Mouse (Mus musculus) ES-Bruce4 (cell line): Measurements from ENCODE around the gene Mat2a. TPM values are rescaled to one million over a fixed set of nuclear protein-coding genes. Genes with fewer than 3 reads are reported as not detected.

Experiments used
- H3K27ac ChIP-seq: 2 replicates; pipeline ENCODE4 v1.5.1; 2012; ENCODE audit warnings: low read length, inconsistent platforms; ENCODE audit not compliant: insufficient read depth
- H3K27me3 ChIP-seq: 2 replicates; pipeline ENCODE4 v1.6.1; 2012; ENCODE audit warnings: mild to moderate bottlenecking, low read length, inconsistent platforms; ENCODE audit not compliant: control insufficient read depth, poor library complexity, insufficient read depth, severe bottlenecking
- H3K36me3 ChIP-seq: 2 replicates; pipeline ENCODE4 v1.6.1; 2012; ENCODE audit warnings: inconsistent platforms, mild to moderate bottlenecking, low read length, moderate library complexity; ENCODE audit not compliant: control insufficient read depth, poor library complexity, insufficient read depth, severe bottlenecking
- H3K4me1 ChIP-seq: one replicate; pipeline ENCODE4 v1.8.1; 2011; ENCODE audit warnings: low read length; ENCODE audit not compliant: control insufficient read depth, insufficient read depth
- H3K4me3 ChIP-seq: 2 replicates; pipeline ENCODE4 v1.5.1; 2011; ENCODE audit warnings: low read depth, mild to moderate bottlenecking, low read length
- H3K9ac ChIP-seq: 2 replicates; pipeline ENCODE4 v1.6.1; 2012; ENCODE audit warnings: low read depth, mild to moderate bottlenecking, inconsistent platforms; ENCODE audit not compliant: poor library complexity, severe bottlenecking
- H3K9me3 ChIP-seq: replicated peaks from 2 replicates; pipeline ENCODE4 v1.6.1; 2012; ENCODE audit warnings: mild to moderate bottlenecking, low read length, inconsistent platforms; ENCODE audit not compliant: control insufficient read depth, poor library complexity, insufficient read depth, severe bottlenecking
- CTCF ChIP-seq: IDR thresholded peaks from one replicate; pipeline ENCODE4 v1.8.1; 2011; ENCODE audit warnings: low read depth, low read length
- EP300 ChIP-seq: IDR thresholded peaks from 2 replicates; pipeline ENCODE4 v1.6.1; 2011; ENCODE audit warnings: low read depth, low read length; ENCODE audit not compliant: insufficient read depth
- POLR2A ChIP-seq: IDR thresholded peaks from one replicate; pipeline ENCODE4 v1.8.1; 2011; ENCODE audit warnings: low read length; ENCODE audit not compliant: insufficient read depth
- polyA plus RNA-seq: library from polyadenylated mRNA; stranded (reverse); fragments of >200 nt; gene quantifications from 2 replicates; pipeline ENCODE4 v1.2.4, GENCODE M21; 2011; ENCODE audit warnings: low read depth; ENCODE audit not compliant: missing spikeins, insufficient read depth, insufficient read length

Gene Mat2a
- polyA plus RNA-seq, 1 experiment, result 200 TPM

DNA sequence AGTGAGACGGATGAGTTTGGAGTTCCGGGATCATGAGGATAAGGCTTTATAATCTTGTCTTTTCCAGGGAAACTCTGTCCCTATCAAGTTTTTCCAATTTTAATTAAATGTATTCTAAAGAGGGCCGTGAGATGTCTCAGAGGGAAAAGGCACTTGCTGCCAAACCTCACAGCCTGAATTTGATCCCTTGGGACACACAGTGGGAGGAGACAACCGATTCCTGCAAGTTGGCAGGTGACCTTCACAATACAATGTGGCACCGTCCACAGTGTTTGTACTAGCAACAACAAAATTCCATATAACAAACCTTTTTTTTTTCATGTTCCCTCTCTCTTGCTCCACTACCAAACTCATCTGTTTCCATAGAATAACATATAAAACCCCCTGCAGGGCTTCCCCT lies 19.6 kb upstream of the Mat2a start:
- Histone ChIP-seq H3K4me3 (no peak overlapping the region), H3K27ac (no peak overlapping the region), H3K4me1 (no peaks in the 10 kb centered on the region), H3K27me3 (no peaks in the 10 kb centered on the region), H3K9ac (no peak overlapping the region), H3K9me3 (no peaks in the 10 kb centered on the region), H3K36me3 (no peaks in the 10 kb centered on the region)
- TF ChIP-seq POLR2A (no peak), CTCF (no peak), EP300 (no peak)

GRCm38 (mm10) chr6:72458418-72458817 lies 19.1 kb upstream of the Mat2a start:
- H3K9me3 ChIP-seq, result no peaks in the 10 kb centered on the region
- no peaks in the 10 kb centered on the region for H3K27me3 ChIP-seq
- H3K27ac ChIP-seq, result no peak overlapping the region
- H3K4me1 ChIP-seq, result no peaks in the 10 kb centered on the region
- no peak overlapping the region for H3K4me3 ChIP-seq
- H3K9ac ChIP-seq, result no peak overlapping the region
- no peak for TF ChIP-seq POLR2A
- no peak for TF ChIP-seq CTCF
- no peak for TF ChIP-seq EP300
- no peaks in the 10 kb centered on the region for H3K36me3 ChIP-seq

DNA sequence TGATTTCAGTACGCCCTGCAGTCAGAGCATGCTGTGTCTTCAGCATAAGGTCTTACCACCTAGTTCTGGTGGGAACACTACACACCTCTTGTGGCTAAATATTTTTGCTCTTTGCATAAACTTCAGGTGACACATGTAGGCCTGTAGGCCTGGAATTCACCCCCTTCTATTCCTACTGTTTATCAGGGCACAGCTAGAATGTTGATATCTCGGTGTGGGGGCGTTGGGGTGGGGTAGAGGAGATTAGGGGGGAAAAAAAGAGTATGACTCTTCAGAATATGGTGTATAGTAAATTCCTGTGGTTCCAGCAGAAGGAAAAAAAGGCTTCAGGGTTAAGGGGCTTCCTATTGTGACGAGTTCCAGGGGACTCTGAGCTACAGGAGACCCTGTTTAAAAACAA lies 17.2 kb upstream of the Mat2a start:
- no peak overlapping the region for H3K27ac ChIP-seq
- no peak overlapping the region for H3K9ac ChIP-seq
- H3K27me3 ChIP-seq, result no peaks in the 10 kb centered on the region
- no peak for TF ChIP-seq EP300
- TF ChIP-seq CTCF, result no peak
- no peak for TF ChIP-seq POLR2A
- no peaks in the 10 kb centered on the region for H3K9me3 ChIP-seq
- H3K36me3 ChIP-seq, result no peaks in the 10 kb centered on the region
- H3K4me3 ChIP-seq, result no peak overlapping the region
- H3K4me1 ChIP-seq, result no peaks in the 10 kb centered on the region

DNA sequence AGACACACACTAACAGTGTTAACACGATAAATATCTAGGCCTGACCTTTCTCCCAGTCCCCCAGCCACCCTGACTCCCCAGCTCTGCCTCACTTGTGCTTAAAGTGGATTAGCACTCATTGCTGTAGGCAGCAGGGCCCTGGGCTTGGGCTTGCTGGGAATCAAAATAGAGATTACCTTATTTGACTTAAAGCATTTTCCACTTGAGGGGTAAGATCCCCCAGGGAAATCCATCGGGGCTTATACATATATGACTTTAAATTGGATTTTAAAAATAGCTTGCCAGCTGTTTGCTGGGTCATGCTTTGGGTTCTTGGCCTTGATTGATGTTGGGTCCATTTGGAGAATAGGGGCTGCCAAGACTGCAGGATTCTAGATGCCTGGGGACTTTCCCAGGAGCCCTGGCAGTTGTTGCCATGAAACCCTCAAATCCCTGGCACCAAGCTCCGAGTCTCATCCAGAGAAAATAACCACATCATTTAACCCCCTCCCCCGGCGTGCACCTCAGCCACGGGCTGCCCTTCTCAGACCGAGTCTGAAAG lies 15.5 kb upstream of the Mat2a start:
- Histone ChIP-seq H3K4me1 (no peaks in the 10 kb centered on the region), H3K9me3 (no peaks in the 10 kb centered on the region), H3K36me3 (no peaks in the 10 kb centered on the region), H3K27me3 (no peaks in the 10 kb centered on the region), H3K4me3 (no peak overlapping the region), H3K27ac (no peak overlapping the region), H3K9ac (no peak overlapping the region)
- no peak for TF ChIP-seq POLR2A
- no peak for TF ChIP-seq EP300
- TF ChIP-seq CTCF, result no peak

DNA sequence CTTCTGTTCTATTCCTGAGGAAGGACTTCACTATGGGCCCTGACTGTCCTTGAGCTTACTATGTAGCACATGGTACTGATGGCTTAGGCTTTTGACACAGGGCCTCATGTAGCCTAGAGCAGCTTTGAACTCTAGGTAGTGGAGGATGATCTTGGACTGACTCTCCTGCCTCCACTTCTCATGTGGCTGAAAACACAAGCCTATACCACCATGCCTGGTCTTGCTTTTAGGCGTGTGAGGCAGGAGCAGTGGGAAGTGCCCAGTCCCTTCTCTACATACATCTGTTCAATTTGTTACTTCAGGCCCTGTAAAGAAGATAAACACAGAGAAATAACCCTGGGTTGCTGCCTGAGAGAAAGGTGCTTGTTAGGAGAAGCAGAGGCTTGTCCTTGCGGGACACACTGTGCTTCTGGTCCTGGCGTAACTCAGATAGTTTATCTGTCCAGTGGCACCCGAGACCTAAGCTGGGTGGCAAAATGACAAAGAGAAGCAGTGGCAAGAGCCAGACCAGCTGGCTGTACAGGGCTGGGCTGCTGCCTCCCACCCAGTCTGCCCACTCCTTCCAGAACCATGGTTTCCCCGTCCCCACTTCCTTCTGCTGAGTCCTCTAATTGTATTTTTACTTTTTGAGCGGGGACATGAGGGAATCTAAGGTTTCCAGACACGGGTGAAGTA lies 14.9 kb upstream of the Mat2a start:
- Histone ChIP-seq H3K27me3 (no peaks in the 10 kb centered on the region), H3K36me3 (no peaks in the 10 kb centered on the region), H3K9ac (no peak overlapping the region), H3K9me3 (no peaks in the 10 kb centered on the region), H3K27ac (no peak overlapping the region), H3K4me1 (no peaks in the 10 kb centered on the region), H3K4me3 (no peak overlapping the region)
- TF ChIP-seq CTCF, result no peak
- TF ChIP-seq EP300, result no peak
- no peak for TF ChIP-seq POLR2A

DNA sequence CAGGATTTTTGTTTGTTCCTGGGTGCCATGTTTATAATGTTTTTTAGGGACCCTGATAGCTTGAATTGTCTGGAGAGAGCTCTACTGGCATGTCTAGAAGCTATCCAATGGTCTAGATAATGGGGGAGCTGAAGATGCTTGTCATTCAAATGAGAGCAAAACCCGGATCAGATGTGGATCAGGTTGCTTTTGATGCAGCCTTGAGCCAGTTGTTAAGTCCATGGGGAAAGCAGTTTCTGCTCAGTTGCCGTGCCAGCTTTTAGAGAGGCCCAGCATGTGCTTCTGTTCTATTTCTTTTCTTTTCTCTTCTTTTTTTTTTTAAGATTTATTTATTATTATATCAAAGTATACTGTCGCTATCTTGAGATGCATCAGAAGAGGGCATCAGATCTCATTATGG lies 14.2 kb upstream of the Mat2a start:
- Histone ChIP-seq H3K36me3 (no peaks in the 10 kb centered on the region), H3K4me1 (no peaks in the 10 kb centered on the region), H3K27ac (no peak overlapping the region), H3K4me3 (no peak overlapping the region), H3K27me3 (no peaks in the 10 kb centered on the region), H3K9me3 (no peaks in the 10 kb centered on the region), H3K9ac (no peak overlapping the region)
- TF ChIP-seq POLR2A (no peak), CTCF (no peak), EP300 (no peak)
